Mouse (Mus musculus) small intestine, adult 2 months (tissue): Measurements from ENCODE around the gene Arl6ip6. TPM values are rescaled to one million over a fixed set of nuclear protein-coding genes. Genes with fewer than 3 reads are reported as not detected.

Source experiments
- H3K27ac ChIP-seq: fragments of 200-500 bp; 2 replicates; pipeline ENCODE4 v1.5.1; 2012; ENCODE audit warnings: low read depth, low read length, control low read depth, inconsistent platforms; ENCODE audit not compliant: insufficient read depth
- H3K27me3 ChIP-seq: fragments of 200-500 bp; 2 replicates; pipeline ENCODE4 v1.6.1; 2012; ENCODE audit warnings: mild to moderate bottlenecking, moderate library complexity, low read length, inconsistent platforms; ENCODE audit not compliant: control insufficient read depth, insufficient read depth
- H3K36me3 ChIP-seq: fragments of 200-500 bp; 2 replicates; pipeline ENCODE4 v1.6.1; 2012; ENCODE audit warnings: mild to moderate bottlenecking, low read length, control low read depth, inconsistent platforms; ENCODE audit not compliant: control insufficient read depth, insufficient read depth
- H3K4me1 ChIP-seq: fragments of 200-500 bp; 2 replicates; pipeline ENCODE4 v1.6.1; 2012; ENCODE audit warnings: low read length, inconsistent platforms, mixed read lengths; ENCODE audit not compliant: control insufficient read depth, insufficient read depth, insufficient read length
- H3K4me3 ChIP-seq: fragments of 200-500 bp; 2 replicates; pipeline ENCODE4 v1.5.1; 2012; ENCODE audit warnings: low read depth, mild to moderate bottlenecking, control low read depth, inconsistent platforms, low read length, moderate library complexity
- CTCF ChIP-seq: fragments of 200-500 bp; IDR thresholded peaks from 2 replicates; pipeline ENCODE4 v1.5.1; 2012; ENCODE audit warnings: low read depth, mild to moderate bottlenecking, control low read depth, inconsistent platforms, low read length, moderate library complexity, mixed read lengths; ENCODE audit not compliant: insufficient replicate concordance, insufficient read length; ENCODE audit errors: extremely low read depth
- POLR2A ChIP-seq: fragments of 200-500 bp; IDR thresholded peaks from 2 replicates; pipeline ENCODE4 v1.6.1; 2012; ENCODE audit warnings: low read depth, mild to moderate bottlenecking, control low read depth, inconsistent platforms, low read length, moderate library complexity
- WGBS: fragments of 180-500 bp; shearing (Covaris S2); methylation state at CpG from one replicate; pipeline ENCODE4 v1.1.7; 2018; 5-methylcytosine and 5-hydroxymethylcytosine counted together
- polyA plus RNA-seq: library from polyadenylated mRNA; depleted of rRNA; stranded (reverse); fragments of >200 nt; gene quantifications from 2 replicates; pipeline ENCODE4 v1.2.3, GENCODE M21; 2012; rRNA removed

Gene Arl6ip6
- polyA plus RNA-seq, 1 experiment, result 4.3 TPM

DNA sequence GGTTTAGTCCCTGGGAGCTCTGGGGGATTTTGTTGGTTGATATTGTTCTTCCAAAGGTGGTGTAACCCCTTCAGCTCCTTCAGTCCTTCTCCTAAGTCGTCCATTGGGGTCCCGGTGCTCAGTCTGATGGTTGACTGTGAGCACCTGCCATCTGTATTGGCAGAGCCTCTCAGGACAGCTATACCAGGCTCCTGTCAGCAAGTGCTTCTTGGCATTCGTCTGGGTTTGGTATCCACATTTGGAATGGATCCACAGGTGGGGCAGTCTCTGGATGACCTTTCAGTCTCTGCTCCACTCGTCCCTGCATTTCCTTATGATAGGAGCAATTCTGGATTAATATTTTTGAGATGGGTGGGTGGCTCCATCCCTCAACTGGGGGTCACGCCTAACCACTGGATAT lies 30.7 kb downstream of the Arl6ip6 start:
- Histone ChIP-seq H3K36me3 (peaks cover 12% of the 10 kb centered on the region), H3K27ac (no peak overlapping the region), H3K27me3 (no peaks in the 10 kb centered on the region), H3K4me3 (no peak overlapping the region), H3K4me1 (no peaks in the 10 kb centered on the region)
- WGBS, result 77% methylated on average over 5 of the region's 5 CpGs
- TF ChIP-seq POLR2A (no peak), CTCF (no peak)

DNA sequence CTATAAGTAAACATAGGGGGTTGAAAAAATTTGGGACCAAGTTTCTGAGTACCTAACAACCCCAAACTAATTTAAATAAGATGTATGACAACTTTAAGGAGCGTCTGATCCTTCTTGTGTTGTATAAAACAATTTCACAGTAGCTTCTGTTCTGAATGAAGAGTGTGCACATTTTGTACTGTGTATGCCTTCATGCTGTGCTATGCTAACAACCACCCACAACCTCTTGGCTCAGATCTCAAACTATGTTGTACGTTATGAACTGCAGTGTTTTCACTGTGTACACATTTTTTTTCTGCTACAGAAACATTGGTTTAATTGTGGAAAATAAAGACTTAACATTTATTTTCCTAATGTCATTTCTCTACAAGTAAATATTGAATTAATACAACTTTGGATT lies 65.5 kb downstream of the Arl6ip6 start:
- no peaks in the 10 kb centered on the region for H3K27me3 ChIP-seq
- no peaks in the 10 kb centered on the region for H3K36me3 ChIP-seq
- H3K4me1 ChIP-seq, result no peaks in the 10 kb centered on the region
- TF ChIP-seq POLR2A (no peak), CTCF (no peak)
- H3K4me3 ChIP-seq, result no peak overlapping the region
- no peak overlapping the region for H3K27ac ChIP-seq
- 53% methylated on average over 2 of the region's 2 CpGs for WGBS

Other genes with a start within 250 kb of the Arl6ip6 start
- gene Prpf40a, start 442 bp upstream of the Arl6ip6 start, polyA plus RNA-seq, result 11.8 and 16.0 TPM in 2 replicates